Mouse (Mus musculus) embryo, embryonic 11 days (tissue): ENCODE data around the gene Csrnp3.

Source experiments
- DNase-seq: peaks from one replicate; pipeline ENCODE4 v3.0.0-alpha.2; 2015

The Csrnp3 gene

GRCm38 (mm10) chr2:66024837-66025236 lies 179.3 kb downstream of the Csrnp3 start:
- DNase-seq, result no peak

- peak; percentile 73 for DNase-seq
These were observed 183.2 kb downstream of the Csrnp3 start for GRCm38 (mm10) chr2:66028812-66029211.

- no peak for DNase-seq
These were observed 189.5 kb downstream of the Csrnp3 start for GRCm38 (mm10) chr2:66034907-66035679.

- no peak for DNase-seq
These were observed 195.0 kb downstream of the Csrnp3 start for GRCm38 (mm10) chr2:66040611-66041010.

GRCm38 (mm10) chr2:66041203-66041916 lies 195.8 kb downstream of the Csrnp3 start:
- no peak for DNase-seq

GRCm38 (mm10) chr2:66041917-66042419 lies 196.4 kb downstream of the Csrnp3 start:
- DNase-seq, result peak; percentile 78

GRCm38 (mm10) chr2:66043441-66044404 lies 198.2 kb downstream of the Csrnp3 start:
- peak; percentile 75 for DNase-seq

- DNase-seq, result no peak
These were observed 199.0 kb downstream of the Csrnp3 start for GRCm38 (mm10) chr2:66044405-66045089.

GRCm38 (mm10) chr2:66063291-66063690 lies 217.7 kb downstream of the Csrnp3 start:
- DNase-seq, result no peak

GRCm38 (mm10) chr2:66069454-66069853 lies 223.9 kb downstream of the Csrnp3 start:
- peak; percentile 13 for DNase-seq

GRCm38 (mm10) chr2:66080731-66081130 lies 235.2 kb downstream of the Csrnp3 start:
- no peak for DNase-seq
